Mouse (Mus musculus) cerebral cortex, adult 2 months (tissue): Measurements from ENCODE around the gene Slc38a8.

Source experiments
- WGBS: fragments of 180-500 bp; shearing (Covaris S2); methylation state at CpG from one replicate; pipeline ENCODE4 v1.1.7; 2018; 5-methylcytosine and 5-hydroxymethylcytosine counted together

Gene Slc38a8

DNA sequence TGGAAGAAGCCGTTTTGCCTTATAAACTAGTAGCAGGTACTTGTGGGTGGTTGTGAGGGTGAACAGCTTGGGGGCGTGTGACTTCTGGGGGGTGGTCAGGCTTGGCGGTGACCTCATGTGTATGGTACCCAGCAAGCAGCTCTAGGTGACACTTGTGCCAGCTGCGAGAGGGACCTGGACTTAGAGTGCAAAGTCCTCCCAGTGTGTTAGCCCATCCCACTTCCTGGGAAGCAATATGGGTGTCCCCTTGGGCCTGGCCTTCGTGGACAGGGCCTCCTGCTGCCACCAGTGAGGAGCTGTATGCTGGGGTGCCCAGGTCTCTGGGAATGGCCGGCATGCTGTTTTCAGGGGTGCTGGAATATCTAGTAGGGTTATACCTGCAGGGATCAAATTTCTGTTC, 62.6 kb downstream of the Slc38a8 start:
- 86% methylated on average over 6 of the region's 6 CpGs for WGBS

DNA sequence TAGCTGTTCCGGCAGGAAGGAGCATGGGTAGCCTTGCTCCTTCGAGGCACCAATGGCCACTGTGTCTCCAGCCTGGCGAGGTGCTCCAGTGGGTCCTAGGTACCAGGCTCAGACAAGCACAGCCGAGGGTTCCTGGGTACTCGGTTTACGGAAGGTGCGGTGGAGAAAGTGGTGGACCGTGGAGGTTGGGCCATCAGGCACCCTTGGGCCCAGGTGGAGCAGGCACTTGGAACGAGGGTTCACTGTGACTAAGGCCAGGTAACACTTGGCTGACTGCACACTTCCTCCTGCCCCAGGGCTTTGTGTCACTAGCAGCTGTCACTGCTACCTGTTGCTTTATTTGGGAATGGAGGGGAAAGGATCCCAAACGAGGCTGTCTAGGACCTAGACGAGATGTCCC, 64.0 kb downstream of the Slc38a8 start:
- WGBS = 73% methylated on average over 11 of the region's 11 CpGs

DNA sequence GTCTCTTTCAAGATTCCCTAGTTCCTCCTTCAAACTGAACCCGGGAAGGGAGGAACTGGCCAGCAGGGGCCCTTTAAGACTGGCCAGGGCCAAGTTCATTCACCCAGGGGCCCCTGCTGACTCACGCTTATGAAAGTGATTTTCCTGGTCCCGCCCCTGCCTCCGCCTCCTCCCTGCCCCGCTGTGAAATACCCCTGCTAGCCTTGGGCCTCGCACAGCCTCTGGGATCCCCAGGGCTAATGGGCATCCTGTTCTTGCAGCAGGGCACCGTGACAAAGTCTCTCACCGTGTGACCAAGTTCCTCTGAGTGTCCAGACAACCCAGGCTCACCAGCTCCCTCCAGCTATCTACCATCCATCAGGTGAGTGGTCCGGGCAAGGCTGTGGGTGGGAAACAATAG, 64.6 kb downstream of the Slc38a8 start:
- WGBS = 28% methylated on average over 9 of the region's 9 CpGs

DNA sequence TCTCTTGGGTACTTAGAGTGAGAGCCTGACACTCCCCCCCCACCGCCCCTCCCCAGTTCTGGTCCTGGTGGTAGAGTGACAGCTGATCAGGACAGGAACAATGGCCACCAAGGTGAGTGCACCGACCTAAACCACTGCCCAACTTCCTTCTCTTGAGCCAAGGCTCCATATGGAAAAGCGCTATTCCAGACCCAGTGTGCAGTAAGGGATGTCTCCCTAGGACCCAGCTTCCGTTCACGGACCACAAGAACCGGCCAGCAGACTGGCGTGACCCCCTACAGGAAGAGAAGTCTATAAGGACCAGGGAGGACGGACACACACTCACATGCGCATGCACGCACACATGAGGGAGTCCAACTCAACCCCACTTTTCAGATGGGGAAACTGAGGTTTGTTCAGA, 65.2 kb downstream of the Slc38a8 start:
- WGBS = 84% methylated on average over 10 of the region's 10 CpGs

DNA sequence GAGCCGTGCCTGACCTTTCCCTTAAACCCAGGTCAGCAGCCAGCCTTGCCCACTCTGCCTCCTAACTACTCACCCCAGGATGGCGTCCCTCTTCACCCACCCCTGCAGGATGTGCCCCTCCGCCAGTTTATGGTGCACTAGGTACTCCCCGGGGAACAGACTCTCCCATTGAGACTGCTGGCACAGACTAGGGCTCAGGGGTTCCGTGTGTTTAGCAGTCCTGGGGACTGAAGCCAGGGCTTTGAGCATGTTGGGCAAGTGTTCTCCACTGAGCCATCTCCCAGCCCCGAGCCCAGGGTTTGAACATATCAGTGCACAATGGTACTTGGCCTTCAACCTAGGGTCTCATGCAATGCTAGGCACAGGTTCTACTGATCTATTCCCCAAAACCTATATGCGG, 66.0 kb downstream of the Slc38a8 start:
- WGBS = 82% methylated on average over 7 of the region's 7 CpGs

DNA sequence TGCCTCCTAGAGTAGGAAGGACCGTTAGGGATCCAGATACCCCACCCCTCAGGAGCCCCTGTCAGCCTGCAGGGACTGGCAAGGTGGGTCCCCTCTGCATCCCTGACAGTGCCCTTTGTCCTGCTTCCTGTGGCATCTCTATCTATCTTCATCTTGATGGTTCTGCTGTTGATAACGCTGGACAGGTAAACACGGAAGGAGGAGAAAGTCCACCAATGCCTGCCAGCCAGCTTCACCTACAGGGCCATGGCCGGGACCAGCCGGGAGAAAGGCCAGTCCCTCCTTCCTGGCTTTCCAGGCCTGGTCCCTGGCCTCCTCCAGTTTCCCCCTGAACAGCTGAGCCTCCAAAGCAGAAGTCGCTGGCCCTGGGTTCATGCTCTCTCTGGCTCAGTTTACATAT, 66.9 kb downstream of the Slc38a8 start:
- WGBS = 85% methylated on average over 6 of the region's 6 CpGs

DNA sequence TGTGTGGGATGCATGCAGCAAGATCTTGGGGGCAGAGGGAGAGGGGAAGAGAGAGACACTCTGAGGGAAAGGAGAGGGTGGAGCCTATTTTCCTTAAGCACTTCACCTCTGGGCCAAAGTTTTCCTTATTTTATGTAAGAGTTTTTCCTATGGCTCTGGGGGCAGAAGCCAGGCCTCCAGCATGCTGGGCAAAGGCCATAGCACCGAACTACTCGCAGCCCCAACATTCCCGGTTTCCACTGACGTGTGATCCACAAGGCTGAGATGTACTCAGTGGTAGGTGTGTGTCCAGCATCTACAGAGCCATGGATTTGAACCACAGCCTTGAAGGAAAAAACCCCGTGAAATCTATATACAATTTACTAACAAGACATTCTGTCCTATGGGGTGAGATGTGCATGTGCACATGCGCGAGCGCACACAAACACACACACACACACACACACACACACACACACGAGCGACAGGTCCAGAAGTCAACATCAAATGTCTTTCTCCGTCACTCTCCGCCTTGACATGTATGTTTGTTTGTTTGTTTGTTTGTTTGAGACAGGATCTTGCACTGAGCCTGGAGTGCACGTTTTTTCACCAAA, 67.8 kb downstream of the Slc38a8 start, which contains the start of gene Osgin1:
Gene Osgin1, plus strand, starts transcription at position 543 of the 593 bp plus-strand sequence.
- WGBS = 94% methylated on average over 13 of the region's 13 CpGs

DNA sequence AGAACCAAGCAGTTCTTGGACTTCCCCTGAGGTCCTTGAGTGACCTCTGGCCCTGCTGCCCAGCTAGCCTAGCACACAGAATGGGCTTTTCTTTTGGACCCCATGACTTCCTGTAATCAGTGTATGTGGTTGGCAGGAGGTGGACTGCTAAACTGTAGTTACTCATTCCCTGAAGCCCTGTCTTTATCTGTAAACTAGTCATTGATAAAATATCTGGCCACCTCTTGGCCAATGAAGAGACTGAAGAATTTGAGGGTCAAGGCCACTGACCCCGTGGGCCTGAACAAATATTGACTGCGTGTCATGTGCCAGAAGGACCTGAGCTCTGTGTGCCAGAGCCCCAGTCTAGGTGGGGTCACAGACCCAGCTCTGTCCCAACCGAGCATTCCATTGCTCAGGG, 69.1 kb downstream of the Slc38a8 start:
- 82% methylated on average over 3 of the region's 3 CpGs for WGBS

DNA sequence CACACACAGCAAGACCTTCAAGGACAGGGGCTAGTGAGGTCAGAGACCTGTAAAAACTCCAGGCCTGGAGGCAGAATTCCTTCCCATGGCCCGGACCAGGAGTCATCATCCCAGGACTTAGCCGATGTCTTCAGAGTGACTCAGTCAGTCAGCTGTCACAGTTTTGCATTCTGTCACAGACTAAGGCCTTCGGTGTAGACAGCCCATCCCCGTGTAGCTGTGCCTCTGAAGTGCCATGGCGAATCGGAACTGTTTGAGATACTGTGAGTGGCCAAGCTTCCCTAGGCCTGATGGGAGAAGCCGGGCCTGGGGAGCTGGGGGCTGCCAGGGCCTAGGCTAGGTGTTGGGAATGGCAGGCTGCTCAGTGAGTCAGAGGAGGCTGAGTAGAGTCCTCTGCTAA, 70.8 kb downstream of the Slc38a8 start:
- 91% methylated on average over 7 of the region's 7 CpGs for WGBS

DNA sequence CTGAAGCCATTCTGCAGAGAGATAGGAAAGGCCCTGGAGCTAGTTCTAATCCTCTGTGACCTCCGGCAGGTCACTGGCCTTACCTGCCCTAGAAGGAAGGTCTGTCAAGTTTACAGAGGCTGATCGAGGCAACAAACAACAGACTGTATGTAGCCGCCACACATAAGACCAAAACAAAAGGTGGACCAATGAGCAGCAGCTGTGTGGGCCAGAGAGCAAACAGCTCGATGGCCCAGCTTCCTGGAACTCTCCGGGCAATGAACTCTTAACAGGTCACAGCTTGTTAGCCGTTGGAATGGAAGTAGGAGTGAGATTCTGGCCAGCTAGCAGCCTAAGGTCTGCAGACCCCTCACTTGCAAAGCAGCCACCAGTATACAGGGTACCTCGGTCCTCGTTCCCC, 71.2 kb downstream of the Slc38a8 start:
- 86% methylated on average over 8 of the region's 8 CpGs for WGBS
